Mouse (Mus musculus): Measurements from ENCODE around the gene Lrfn2. TPM values are rescaled to one million over a fixed set of nuclear protein-coding genes. Genes with fewer than 3 reads are reported as not detected.

Lrfn2 gene
- polyA plus RNA-seq, 1 experiment = 3.1 TPM

GRCm38 (mm10) chr17:49124642-49125041 lies 192.5 kb downstream of the Lrfn2 start:
- Histone ChIP-seq H3K27ac (ENCODE audit: insufficient read depth, low read length) (no peak overlapping the region), H3K4me3 (replicated peaks; ENCODE audit: insufficient read depth, low read depth, low read length) (no peak overlapping the region), H3K27me3 (ENCODE audit: control insufficient read depth, insufficient read depth, low read length) (no peaks in the 10 kb centered on the region), H3K4me1 (ENCODE audit: control insufficient read depth, insufficient read depth, low read length) (no peaks in the 10 kb centered on the region; the same call in 1 of the 2 replicates)
- no peak for DNase-seq
- no peak for TF ChIP-seq POLR2A (IDR thresholded peaks at IDR 0.05; ENCODE audit: borderline replicate concordance, insufficient read depth, low read length)
- no peak for TF ChIP-seq CTCF (IDR thresholded peaks at IDR 0.05; ENCODE audit: borderline replicate concordance, insufficient read depth, low read depth, low read length)
- WGBS = 66% methylated on average over 3 of the region's 3 CpGs
